Mouse (Mus musculus): ENCODE measurements around the gene Ptges.

- peak; percentile 87 for TF ChIP-seq ELF1 (IDR thresholded peaks at IDR 0.05; ENCODE audit: low read depth, low read length)
- peak; percentile 11 to 36 (median 32) for TF ChIP-seq CTCF (IDR thresholded peaks at IDR 0.05 in 2 of 3, conservative IDR thresholded peaks at IDR 0.05 in 1 of 3; ENCODE audit: control insufficient read depth in 1 of 3, insufficient read depth in 1 of 3, low read depth in 2 of 3, low read length in 3 of 3, poor library complexity in 1 of 3, severe bottlenecking in 1 of 3)
- no peak for TF ChIP-seq TAL1 (IDR thresholded peaks at IDR 0.05; ENCODE audit: low read length)
- TF ChIP-seq E2F4 (IDR thresholded peaks at IDR 0.05; ENCODE audit: borderline replicate concordance, low read depth, low read length) = 0 out of 2 replicates have a peak, but pooled peaks have one; percentile 8
- peak; percentile 44; the same call in 1 of the 2 replicates for TF ChIP-seq GATA1 (IDR thresholded peaks at IDR 0.05; ENCODE audit: low read depth, low read length)
- peak; percentile 81 for TF ChIP-seq MAX (IDR thresholded peaks at IDR 0.05; ENCODE audit: low read length)
- TF ChIP-seq CHD2 (IDR thresholded peaks at IDR 0.05; ENCODE audit: low read length) = no peak
- TF ChIP-seq POLR2A (IDR thresholded peaks at IDR 0.05; ENCODE audit: control insufficient read depth in 1 of 2, insufficient read depth in 1 of 2, low read depth in 1 of 2, low read length in 2 of 2, poor library complexity in 1 of 2) = peak; percentile 99
- TF ChIP-seq GABPA (IDR thresholded peaks at IDR 0.05; ENCODE audit: low read depth, low read length) = no peak
- 0 out of 2 replicates have a peak, but pooled peaks have one; percentile 5 for TF ChIP-seq ZNF384 (IDR thresholded peaks at IDR 0.05; ENCODE audit: low read depth, low read length)
- no peak for TF ChIP-seq USF1 (IDR thresholded peaks at IDR 0.05; ENCODE audit: low read depth, low read length)
These were observed 23.3 kb upstream of the Ptges start, which contains the start of gene Tor1b for GRCm38 (mm10) chr2:30952824-30953490.
